Mouse (Mus musculus) bone marrow macrophage, adult 2 months (primary cell): ENCODE data around the gene Tmem126a. TPM values are rescaled to one million over a fixed set of nuclear protein-coding genes. Genes with fewer than 3 reads are reported as not detected.

ENCODE experiments used
- H3K27ac ChIP-seq: 2 replicates; pipeline ENCODE4 v1.5.1; 2012; ENCODE audit warnings: low read depth, low read length; ENCODE audit not compliant: insufficient read depth
- H3K4me1 ChIP-seq: 2 replicates; pipeline ENCODE4 v1.6.1; 2012; ENCODE audit warnings: low read length; ENCODE audit not compliant: control insufficient read depth, insufficient read depth
- H3K4me3 ChIP-seq: 2 replicates; pipeline ENCODE4 v1.5.1; 2012; ENCODE audit warnings: mild to moderate bottlenecking, low read length, moderate library complexity; ENCODE audit not compliant: insufficient read depth
- CTCF ChIP-seq: IDR thresholded peaks from 2 replicates; pipeline ENCODE4 v1.5.1; 2012; ENCODE audit warnings: low read depth, mild to moderate bottlenecking, low read length, moderate library complexity
- POLR2A ChIP-seq: IDR thresholded peaks from 2 replicates; pipeline ENCODE4 v1.6.1; 2012; ENCODE audit warnings: mild to moderate bottlenecking, low read depth, low read length, borderline replicate concordance
- polyA plus RNA-seq: library from polyadenylated mRNA; stranded (reverse); fragments of >200 nt; gene quantifications from 2 replicates; pipeline ENCODE4 v1.2.4, GENCODE M21; 2012; ENCODE audit not compliant: missing spikeins, insufficient read depth, insufficient read length

Tmem126a gene
- 41.9 and 46.9 TPM in 2 replicates for polyA plus RNA-seq

- peaks cover 2% of the 10 kb centered on the region for H3K4me1 ChIP-seq
- H3K27ac ChIP-seq: peak within 1 kb of the TSS; percentile 86
- H3K4me3 ChIP-seq: peak within 1 kb of the TSS; percentile 97
- peak; percentile 44; the same call in 1 of the 2 replicates for TF ChIP-seq POLR2A
- TF ChIP-seq CTCF: no peak
These were observed at the start of gene Tmem126a for GRCm38 (mm10) chr7:90456845-90457468. TSS of gene Tmem126a (minus strand) at chr7:90457229.

- Histone ChIP-seq H3K27ac (peak overlapping the region; percentile 67), H3K4me1 (peaks cover 10% of the 10 kb centered on the region), H3K4me3 (no peak overlapping the region)
- TF ChIP-seq POLR2A: no peak
These were observed 25.6 kb upstream of the Tmem126a start for GRCm38 (mm10) chr7:90482607-90483006.

GRCm38 (mm10) chr7:90476313-90477245, 19.6 kb upstream of the Tmem126a start, which contains the start of gene Dlg2:
TSS of gene Dlg2 (plus strand) at chr7:90476672.
- no peak for TF ChIP-seq POLR2A
- no peak for TF ChIP-seq CTCF
- Histone ChIP-seq H3K4me3 (peak within 1 kb of the TSS; percentile 89), H3K4me1 (peaks cover 13% of the 10 kb centered on the region), H3K27ac (peak within 1 kb of the TSS; percentile 79)

- Histone ChIP-seq H3K4me3 (peak within 1 kb of the TSS; percentile 89), H3K4me1 (peaks cover 13% of the 10 kb centered on the region), H3K27ac (peak within 1 kb of the TSS; percentile 79)
- peak; percentile 86 for TF ChIP-seq POLR2A
- no peak for TF ChIP-seq CTCF
These were observed 18.8 kb upstream of the Tmem126a start, which contains the start of gene Tmem126b for GRCm38 (mm10) chr7:90475793-90476312. TSS of gene Tmem126b (minus strand) at chr7:90476001.

GRCm38 (mm10) chr7:90473511-90473910, 16.5 kb upstream of the Tmem126a start:
- no peak for TF ChIP-seq CTCF
- no peak for TF ChIP-seq POLR2A
- no peak overlapping the region for H3K27ac ChIP-seq
- no peak overlapping the region for H3K4me3 ChIP-seq
- H3K4me1 ChIP-seq: peaks cover 13% of the 10 kb centered on the region

- no peak for TF ChIP-seq POLR2A
- TF ChIP-seq CTCF: no peak
- Histone ChIP-seq H3K27ac (no peak overlapping the region), H3K4me3 (no peak overlapping the region), H3K4me1 (peaks cover 2% of the 10 kb centered on the region; the same call in 1 of the 2 replicates)
These were observed 4.4 kb upstream of the Tmem126a start for GRCm38 (mm10) chr7:90461441-90461840.

- TF ChIP-seq CTCF: no peak
- TF ChIP-seq POLR2A: no peak
- Histone ChIP-seq H3K4me3 (no peak overlapping the region), H3K27ac (no peak overlapping the region), H3K4me1 (peaks cover 2% of the 10 kb centered on the region; the same call in 1 of the 2 replicates)
These were observed 3.9 kb upstream of the Tmem126a start for GRCm38 (mm10) chr7:90460930-90461329.

GRCm38 (mm10) chr7:90460330-90460729, 3.3 kb upstream of the Tmem126a start:
- no peak overlapping the region for H3K27ac ChIP-seq
- H3K4me1 ChIP-seq: peaks cover 2% of the 10 kb centered on the region
- no peak for TF ChIP-seq CTCF
- no peak for TF ChIP-seq POLR2A
- no peak overlapping the region for H3K4me3 ChIP-seq

- Histone ChIP-seq H3K4me3 (peak overlapping the region; percentile 97), H3K4me1 (peaks cover 2% of the 10 kb centered on the region), H3K27ac (peak overlapping the region; percentile 62)
- no peak for TF ChIP-seq POLR2A
- no peak for TF ChIP-seq CTCF
These were observed 488 bp upstream of the Tmem126a start for GRCm38 (mm10) chr7:90457517-90457916.
